Mouse (Mus musculus) hindbrain, embryonic 14.5 days (tissue): ENCODE results near the gene Hist2h3b. TPM values are rescaled to one million over a fixed set of nuclear protein-coding genes. Genes with fewer than 3 reads are reported as not detected.
A peak's percentile ranks its signal among the peaks of the same experiment; 100 is the strongest.

ENCODE experiments used
- ATAC-seq: fragments of 200-750 bp; cut with Nextera tagmentation; 2 replicates; pipeline ENCODE4 v1.8.0; 2017; ENCODE audit warnings: moderate number of reproducible peaks, mild to moderate bottlenecking, moderate TSS enrichment, moderate library complexity; ENCODE audit not compliant: low FRiP score
- DNase-seq: peaks from one replicate; pipeline ENCODE4 v3.0.0-alpha.2; 2015; ENCODE audit warnings: low spot score
- H3K27ac ChIP-seq: fragments of 300-500 bp; sonication (generic); 2 replicates; pipeline ENCODE4 v1.5.1; 2014; ENCODE audit warnings: mild to moderate bottlenecking, moderate library complexity
- H3K27me3 ChIP-seq: fragments of 300-500 bp; sonication (generic); 2 replicates; pipeline ENCODE4 v1.6.1; 2014; ENCODE audit warnings: mild to moderate bottlenecking, low read length, mixed read lengths; ENCODE audit not compliant: control insufficient read depth, insufficient read depth
- H3K36me3 ChIP-seq: fragments of 300-500 bp; sonication (generic); replicated peaks from 2 replicates; pipeline ENCODE4 v1.6.1; 2014; ENCODE audit not compliant: control insufficient read depth, insufficient read depth
- H3K4me1 ChIP-seq: fragments of 300-500 bp; sonication (generic); replicated peaks from 2 replicates; pipeline ENCODE4 v1.6.1; 2014; ENCODE audit warnings: antibody characterized with exemption, low read length, mixed read lengths; ENCODE audit not compliant: control insufficient read depth, insufficient read depth
- H3K4me2 ChIP-seq: fragments of 300-500 bp; sonication (generic); replicated peaks from 2 replicates; pipeline ENCODE4 v1.6.1; 2014; ENCODE audit warnings: mild to moderate bottlenecking, moderate library complexity
- H3K4me3 ChIP-seq: fragments of 300-500 bp; sonication (generic); replicated peaks from 2 replicates; pipeline ENCODE4 v1.5.1; 2014; ENCODE audit warnings: mild to moderate bottlenecking, low read length
- H3K9ac ChIP-seq: fragments of 300-500 bp; sonication (generic); 2 replicates; pipeline ENCODE4 v1.6.1; 2014
- H3K9me3 ChIP-seq: fragments of 300-500 bp; sonication (generic); 2 replicates; pipeline ENCODE4 v1.6.1; 2016; ENCODE audit warnings: low read length; ENCODE audit not compliant: control insufficient read depth
- WGBS: fragments of 180-500 bp; shearing (Covaris S2); extraction: QIAGEN DNeasy Blood & Tissue Kit; methylation state at CpG from one replicate; pipeline ENCODE4 v1.1.7; 2014; 5-methylcytosine and 5-hydroxymethylcytosine counted together
- polyA plus RNA-seq: library from polyadenylated mRNA; unstranded; fragments of >200 nt; fragmentation: Nextera tagmentation; extraction: Ambion mirVana; gene quantifications from 2 replicates; pipeline ENCODE4 v1.2.1, GENCODE M21; 2014

The Hist2h3b gene
- polyA plus RNA-seq, 1 experiment from 2014 or later, result 12.3 TPM

- Histone ChIP-seq H3K36me3 (no peaks in the 10 kb centered on the region), H3K4me3 (no peak overlapping the region), H3K27ac (no peak overlapping the region), H3K9ac (no peak overlapping the region), H3K4me2 (no peak overlapping the region), H3K4me1 (peaks cover 7% of the 10 kb centered on the region; the same call in 1 of the 2 replicates), H3K9me3 (no peaks in the 10 kb centered on the region), H3K27me3 (no peaks in the 10 kb centered on the region)
- DNase-seq (no peak), ATAC-seq (no peak)
- WGBS, result 90% methylated on average over 3 of the region's 3 CpGs
Observed at GRCm38 (mm10) chr3:96257190-96257589, 11.3 kb upstream of the Hist2h3b start.

GRCm38 (mm10) chr3:96260220-96260619 is 8.2 kb upstream of the Hist2h3b start:
- DNase-seq (no peak), ATAC-seq (no peak)
- Histone ChIP-seq H3K9ac (no peak overlapping the region), H3K27me3 (no peaks in the 10 kb centered on the region), H3K4me1 (peaks cover 16% of the 10 kb centered on the region), H3K9me3 (no peaks in the 10 kb centered on the region), H3K4me3 (no peak overlapping the region), H3K36me3 (no peaks in the 10 kb centered on the region), H3K27ac (no peak overlapping the region), H3K4me2 (no peak overlapping the region)
- WGBS, result 92% methylated on average over 5 of the region's 5 CpGs

GRCm38 (mm10) chr3:96261623-96262022 is 6.8 kb upstream of the Hist2h3b start:
- no peak for ATAC-seq
- H3K36me3 ChIP-seq, result no peaks in the 10 kb centered on the region
- H3K4me1 ChIP-seq, result peaks cover 16% of the 10 kb centered on the region
- WGBS, result 55% methylated on average over 3 of the region's 3 CpGs
- peak overlapping the region; percentile 77 for H3K4me2 ChIP-seq
- H3K27ac ChIP-seq, result peak overlapping the region; percentile 97
- no peaks in the 10 kb centered on the region for H3K9me3 ChIP-seq
- DNase-seq, result no peak
- no peaks in the 10 kb centered on the region for H3K27me3 ChIP-seq
- peak overlapping the region; percentile 71 for H3K9ac ChIP-seq
- peak overlapping the region; percentile 52 for H3K4me3 ChIP-seq

GRCm38 (mm10) chr3:96262216-96262875 is 6.1 kb upstream of the Hist2h3b start:
- DNase-seq (peak; percentile 74), ATAC-seq (peak; percentile 80)
- WGBS, result under 1% methylated on average over 19 of the region's 19 CpGs
- H3K27ac ChIP-seq, result peak overlapping the region; percentile 97
- no peaks in the 10 kb centered on the region for H3K9me3 ChIP-seq
- H3K36me3 ChIP-seq, result no peaks in the 10 kb centered on the region
- peak overlapping the region; percentile 52 for H3K4me3 ChIP-seq
- peak overlapping the region; percentile 71 for H3K9ac ChIP-seq
- H3K4me2 ChIP-seq, result peak overlapping the region; percentile 77
- no peaks in the 10 kb centered on the region for H3K27me3 ChIP-seq
- peaks cover 16% of the 10 kb centered on the region for H3K4me1 ChIP-seq

- peak within 1 kb of the TSS; percentile 71 for H3K9ac ChIP-seq
- peak within 1 kb of the TSS; percentile 52 for H3K4me3 ChIP-seq
- H3K27ac ChIP-seq, result peak within 1 kb of the TSS; percentile 97
- DNase-seq, result peak; percentile 97
- H3K27me3 ChIP-seq, result no peaks in the 10 kb centered on the region
- H3K4me2 ChIP-seq, result peak within 1 kb of the TSS; percentile 77
- H3K9me3 ChIP-seq, result no peaks in the 10 kb centered on the region
- H3K36me3 ChIP-seq, result no peaks in the 10 kb centered on the region
- H3K4me1 ChIP-seq, result peaks cover 19% of the 10 kb centered on the region
- peak; percentile 86 for ATAC-seq
- WGBS, result under 1% methylated on average over 37 of the region's 40 CpGs
Observed at GRCm38 (mm10) chr3:96262979-96263550, 5.4 kb upstream of the Hist2h3b start, which contains the start of gene Hist2h4. Gene Hist2h4, minus strand, starts transcription at chr3:96263311.

- Histone ChIP-seq H3K27me3 (no peaks in the 10 kb centered on the region), H3K36me3 (no peaks in the 10 kb centered on the region), H3K9me3 (no peaks in the 10 kb centered on the region), H3K27ac (peak overlapping the region; percentile 97), H3K9ac (peak overlapping the region; percentile 66), H3K4me2 (peak overlapping the region; percentile 77), H3K4me3 (peak overlapping the region; percentile 52), H3K4me1 (peaks cover 20% of the 10 kb centered on the region)
- ATAC-seq, result peak; percentile 38
- 4% methylated on average over 27 of the region's 27 CpGs for WGBS
- no peak for DNase-seq
Observed at GRCm38 (mm10) chr3:96263558-96264403, 4.7 kb upstream of the Hist2h3b start.

- no peaks in the 10 kb centered on the region for H3K9me3 ChIP-seq
- no peak for ATAC-seq
- WGBS, result 70% methylated on average over 7 of the region's 7 CpGs
- no peak for DNase-seq
- H3K27ac ChIP-seq, result peak overlapping the region; percentile 97
- H3K36me3 ChIP-seq, result no peaks in the 10 kb centered on the region
- peaks cover 20% of the 10 kb centered on the region for H3K4me1 ChIP-seq
- peak overlapping the region; percentile 52; the same call in 1 of the 2 replicates for H3K4me3 ChIP-seq
- peak overlapping the region; percentile 77 for H3K4me2 ChIP-seq
- H3K27me3 ChIP-seq, result no peaks in the 10 kb centered on the region
- H3K9ac ChIP-seq, result peak overlapping the region; percentile 66
Observed at GRCm38 (mm10) chr3:96264404-96264949, 4.0 kb upstream of the Hist2h3b start.

GRCm38 (mm10) chr3:96266132-96266710 is 2.2 kb upstream of the Hist2h3b start:
- Histone ChIP-seq H3K9ac (no peak overlapping the region), H3K27me3 (no peaks in the 10 kb centered on the region), H3K27ac (no peak overlapping the region), H3K4me1 (peaks cover 20% of the 10 kb centered on the region), H3K36me3 (no peaks in the 10 kb centered on the region), H3K9me3 (no peaks in the 10 kb centered on the region), H3K4me2 (no peak overlapping the region), H3K4me3 (no peak overlapping the region)
- DNase-seq, result no peak
- WGBS, result 93% methylated on average over 8 of the region's 8 CpGs
- ATAC-seq, result no peak
